Mouse (Mus musculus): ENCODE measurements around the gene Fgd1. TPM values are rescaled to one million over a fixed set of nuclear protein-coding genes. Genes with fewer than 3 reads are reported as not detected.

Fgd1 gene
- polyA plus RNA-seq (2016; fragmentation: Nextera tagmentation; extraction: Ambion mirVana), result 12.0 and 12.3 TPM in 2 replicates

GRCm38 (mm10) chrX:151045850-151046249 is at the start of gene Fgd1:
TSS of gene Fgd1 (plus strand) at chrX:151046150.
- Histone ChIP-seq H3K4me1 (peaks cover 22% of the 10 kb centered on the region), H3K27ac (peak within 1 kb of the TSS; percentile 95), H3K9me3 (no peaks in the 10 kb centered on the region), H3K9ac (peak within 1 kb of the TSS; percentile 81), H3K27me3 (0 out of 2 replicates have a peak, but pooled peaks cover 4% of the 10 kb centered on the region), H3K36me3 (replicated peaks) (no peaks in the 10 kb centered on the region), H3K4me3 (replicated peaks) (peak within 1 kb of the TSS; percentile 71), H3K4me2 (peak within 1 kb of the TSS; percentile 67)
- WGBS, result 95% methylated on average over 8 of the region's 8 CpGs
- no peak for ATAC-seq (ENCODE audit: low FRiP score)

- H3K27ac ChIP-seq, result no peak overlapping the region
- no peak overlapping the region for H3K4me2 ChIP-seq
- ATAC-seq (ENCODE audit: low FRiP score), result no peak
- no peaks in the 10 kb centered on the region for H3K4me1 ChIP-seq
- no peak overlapping the region for H3K9ac ChIP-seq
- no peaks in the 10 kb centered on the region for H3K27me3 ChIP-seq
- peaks cover 57% of the 10 kb centered on the region for H3K36me3 ChIP-seq (replicated peaks)
- no peaks in the 10 kb centered on the region for H3K9me3 ChIP-seq
- H3K4me3 ChIP-seq (replicated peaks), result no peak overlapping the region
- 93% methylated on average over 3 of the region's 3 CpGs for WGBS
Measured at GRCm38 (mm10) chrX:150996775-150997174, 49.2 kb upstream of the Fgd1 start.

- 20% methylated on average over 38 of the region's 43 CpGs for WGBS
Measured at GRCm38 (mm10) chrX:151016938-151017877, 28.7 kb upstream of the Fgd1 start, which contains the start of gene Gnl3l. TSS of gene Gnl3l (minus strand) at chrX:151017322.

GRCm38 (mm10) chrX:151017897-151018296 is 28.1 kb upstream of the Fgd1 start:
- WGBS, result 11% methylated on average over 3 of the region's 3 CpGs
- Histone ChIP-seq H3K9me3 (no peaks in the 10 kb centered on the region), H3K27me3 (no peaks in the 10 kb centered on the region), H3K9ac (0 out of 2 replicates have a peak overlapping the region, but pooled peaks have one; percentile 44), H3K27ac (peak overlapping the region; percentile 78), H3K4me1 (peaks cover 4% of the 10 kb centered on the region), H3K36me3 (replicated peaks) (no peaks in the 10 kb centered on the region), H3K4me3 (replicated peaks) (peak overlapping the region; percentile 41), H3K4me2 (peak overlapping the region; percentile 52)
- ATAC-seq (ENCODE audit: low FRiP score), result no peak

More at GRCm38 (mm10) chrX:151016938-151017877, 28.7 kb upstream of the Fgd1 start, which contains the start of gene Gnl3l:
- Histone ChIP-seq H3K9ac (peak within 1 kb of the TSS; percentile 54), H3K27ac (peak within 1 kb of the TSS; percentile 78), H3K4me3 (replicated peaks) (peak within 1 kb of the TSS; percentile 41), H3K4me2 (peak within 1 kb of the TSS; percentile 52), H3K9me3 (no peaks in the 10 kb centered on the region), H3K36me3 (replicated peaks) (0 out of 2 replicates have a peak, but pooled peaks cover 2% of the 10 kb centered on the region), H3K4me1 (peaks cover 4% of the 10 kb centered on the region), H3K27me3 (no peaks in the 10 kb centered on the region)
- ATAC-seq (ENCODE audit: low FRiP score), result peak; percentile 98

GRCm38 (mm10) chrX:151018798-151019197 is 27.2 kb upstream of the Fgd1 start:
- H3K4me1 ChIP-seq, result peaks cover 4% of the 10 kb centered on the region
- 79% methylated on average over 3 of the region's 3 CpGs for WGBS
- no peak overlapping the region for H3K4me3 ChIP-seq (replicated peaks)
- H3K9me3 ChIP-seq, result no peaks in the 10 kb centered on the region
- no peak for ATAC-seq (ENCODE audit: low FRiP score)
- no peak overlapping the region for H3K9ac ChIP-seq
- no peaks in the 10 kb centered on the region for H3K36me3 ChIP-seq (replicated peaks)
- no peaks in the 10 kb centered on the region for H3K27me3 ChIP-seq
- H3K27ac ChIP-seq, result no peak overlapping the region
- peak overlapping the region; percentile 52 for H3K4me2 ChIP-seq

GRCm38 (mm10) chrX:151031400-151031799 is 14.6 kb upstream of the Fgd1 start:
- no peaks in the 10 kb centered on the region for H3K9me3 ChIP-seq
- WGBS, result 80% methylated on average over 3 of the region's 3 CpGs
- no peak overlapping the region for H3K4me2 ChIP-seq
- ATAC-seq (ENCODE audit: low FRiP score), result no peak
- no peaks in the 10 kb centered on the region for H3K4me1 ChIP-seq
- H3K27me3 ChIP-seq, result no peaks in the 10 kb centered on the region
- H3K9ac ChIP-seq, result no peak overlapping the region
- no peak overlapping the region for H3K27ac ChIP-seq
- no peak overlapping the region for H3K4me3 ChIP-seq (replicated peaks)
- H3K36me3 ChIP-seq (replicated peaks), result no peaks in the 10 kb centered on the region

- no peaks in the 10 kb centered on the region for H3K9me3 ChIP-seq
- H3K4me1 ChIP-seq, result no peaks in the 10 kb centered on the region
- no peak overlapping the region for H3K27ac ChIP-seq
- no peak for ATAC-seq (ENCODE audit: low FRiP score)
- H3K9ac ChIP-seq, result no peak overlapping the region
- H3K36me3 ChIP-seq (replicated peaks), result no peaks in the 10 kb centered on the region
- H3K4me3 ChIP-seq (replicated peaks), result no peak overlapping the region
- no peak overlapping the region for H3K4me2 ChIP-seq
- H3K27me3 ChIP-seq, result no peaks in the 10 kb centered on the region
- 41% methylated on average over 5 of the region's 5 CpGs for WGBS
Measured at GRCm38 (mm10) chrX:151041223-151041622, 4.7 kb upstream of the Fgd1 start.

GRCm38 (mm10) chrX:151046321-151046720 is 371 bp downstream of the Fgd1 start:
- Histone ChIP-seq H3K9ac (no peak overlapping the region; the same call in 1 of the 2 replicates), H3K36me3 (replicated peaks) (no peaks in the 10 kb centered on the region), H3K9me3 (no peaks in the 10 kb centered on the region), H3K4me3 (replicated peaks) (peak overlapping the region; percentile 71), H3K27ac (peak overlapping the region; percentile 95), H3K27me3 (0 out of 2 replicates have a peak, but pooled peaks cover 4% of the 10 kb centered on the region), H3K4me1 (peaks cover 22% of the 10 kb centered on the region), H3K4me2 (peak overlapping the region; percentile 67)
- no peak; the same call in 1 of the 2 replicates for ATAC-seq (ENCODE audit: low FRiP score)
- 48% methylated on average over 11 of the region's 11 CpGs for whole genome bisulfite sequencing

- Histone ChIP-seq H3K4me2 (peak overlapping the region; percentile 67), H3K36me3 (replicated peaks) (no peaks in the 10 kb centered on the region), H3K9ac (peak overlapping the region; percentile 81), H3K4me1 (peaks cover 22% of the 10 kb centered on the region), H3K4me3 (replicated peaks) (peak overlapping the region; percentile 71), H3K27me3 (0 out of 2 replicates have a peak, but pooled peaks cover 4% of the 10 kb centered on the region), H3K27ac (peak overlapping the region; percentile 95), H3K9me3 (no peaks in the 10 kb centered on the region)
- WGBS, result 18% methylated on average over 43 of the region's 62 CpGs
- peak; percentile 91 for ATAC-seq (ENCODE audit: low FRiP score)
Measured at GRCm38 (mm10) chrX:151046777-151047430, 954 bp downstream of the Fgd1 start.

GRCm38 (mm10) chrX:151047431-151048058 is 1.6 kb downstream of the Fgd1 start:
- Histone ChIP-seq H3K4me3 (replicated peaks) (peak overlapping the region; percentile 71), H3K36me3 (replicated peaks) (no peaks in the 10 kb centered on the region), H3K9me3 (no peaks in the 10 kb centered on the region), H3K9ac (peak overlapping the region; percentile 81), H3K27me3 (0 out of 2 replicates have a peak, but pooled peaks cover 4% of the 10 kb centered on the region), H3K27ac (peak overlapping the region; percentile 95), H3K4me1 (peaks cover 22% of the 10 kb centered on the region), H3K4me2 (peak overlapping the region; percentile 67)
- ATAC-seq (ENCODE audit: low FRiP score), result peak; percentile 79; the same call in 1 of the 2 replicates
- 20% methylated on average over 42 of the region's 56 CpGs for WGBS

- Histone ChIP-seq H3K9me3 (no peaks in the 10 kb centered on the region), H3K9ac (no peak overlapping the region), H3K4me2 (peak overlapping the region; percentile 67), H3K4me3 (replicated peaks) (no peak overlapping the region), H3K27ac (no peak overlapping the region), H3K27me3 (0 out of 2 replicates have a peak, but pooled peaks cover 4% of the 10 kb centered on the region), H3K36me3 (replicated peaks) (no peaks in the 10 kb centered on the region), H3K4me1 (peaks cover 22% of the 10 kb centered on the region)
- 51% methylated on average over 8 of the region's 8 CpGs for WGBS
- ATAC-seq (ENCODE audit: low FRiP score), result no peak
Measured at GRCm38 (mm10) chrX:151049661-151050215, 3.8 kb downstream of the Fgd1 start.

Measured in forebrain, embryonic 12.5 days (tissue).